Mouse (Mus musculus) heart, adult 11 months (tissue): Measurements from ENCODE around the gene Scfd2.
A peak's percentile ranks its signal among the peaks of the same experiment; 100 is the strongest.

Source experiments
- DNase-seq: peaks from one replicate; pipeline ENCODE4 v3.0.0; 2022

Scfd2 gene

GRCm38 (mm10) chr5:74196307-74196618 is 335.3 kb downstream of the Scfd2 start:
- peak; percentile 90 for DNase-seq

DNA sequence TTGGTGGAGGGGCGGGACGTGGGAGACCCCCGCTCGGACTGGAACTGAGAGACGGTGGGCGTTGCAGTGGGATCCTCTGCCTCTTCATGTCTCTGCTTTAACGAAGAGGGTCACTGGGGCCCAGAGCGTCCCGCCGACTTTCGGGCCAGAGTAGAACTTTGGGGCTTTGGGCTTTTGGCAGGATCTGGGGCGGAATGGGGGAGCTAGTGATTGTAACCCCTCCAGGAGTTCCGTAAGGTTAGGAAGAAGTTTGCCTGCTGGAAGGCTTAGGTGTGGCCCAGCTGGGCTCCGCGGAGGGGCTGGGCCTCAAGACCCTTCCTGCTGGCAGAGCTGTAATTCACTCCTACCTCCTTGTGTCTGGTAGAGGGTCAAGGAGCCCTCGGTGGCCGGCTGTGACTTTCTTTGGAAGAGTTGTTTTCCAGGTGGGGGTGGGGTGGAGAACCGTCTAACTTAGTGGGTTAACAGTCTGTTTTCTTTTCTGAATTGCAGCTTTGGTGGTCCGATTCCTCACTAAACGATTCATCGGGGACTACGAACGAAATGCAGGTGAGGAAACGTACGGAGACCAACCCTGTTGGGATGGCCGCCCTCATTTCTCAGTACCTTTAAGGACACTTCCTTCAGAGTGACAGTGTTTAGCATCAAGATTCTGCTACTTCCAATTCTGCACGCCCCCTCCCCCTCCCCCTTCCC is 335.8 kb downstream of the Scfd2 start:
- DNase-seq: no peak

GRCm38 (mm10) chr5:74194841-74195613 is 336.5 kb downstream of the Scfd2 start, which contains the start of gene Rasl11b:
Rasl11b (plus strand) TSS chr5:74195286.
- peak; percentile 100 for DNase-seq

DNA sequence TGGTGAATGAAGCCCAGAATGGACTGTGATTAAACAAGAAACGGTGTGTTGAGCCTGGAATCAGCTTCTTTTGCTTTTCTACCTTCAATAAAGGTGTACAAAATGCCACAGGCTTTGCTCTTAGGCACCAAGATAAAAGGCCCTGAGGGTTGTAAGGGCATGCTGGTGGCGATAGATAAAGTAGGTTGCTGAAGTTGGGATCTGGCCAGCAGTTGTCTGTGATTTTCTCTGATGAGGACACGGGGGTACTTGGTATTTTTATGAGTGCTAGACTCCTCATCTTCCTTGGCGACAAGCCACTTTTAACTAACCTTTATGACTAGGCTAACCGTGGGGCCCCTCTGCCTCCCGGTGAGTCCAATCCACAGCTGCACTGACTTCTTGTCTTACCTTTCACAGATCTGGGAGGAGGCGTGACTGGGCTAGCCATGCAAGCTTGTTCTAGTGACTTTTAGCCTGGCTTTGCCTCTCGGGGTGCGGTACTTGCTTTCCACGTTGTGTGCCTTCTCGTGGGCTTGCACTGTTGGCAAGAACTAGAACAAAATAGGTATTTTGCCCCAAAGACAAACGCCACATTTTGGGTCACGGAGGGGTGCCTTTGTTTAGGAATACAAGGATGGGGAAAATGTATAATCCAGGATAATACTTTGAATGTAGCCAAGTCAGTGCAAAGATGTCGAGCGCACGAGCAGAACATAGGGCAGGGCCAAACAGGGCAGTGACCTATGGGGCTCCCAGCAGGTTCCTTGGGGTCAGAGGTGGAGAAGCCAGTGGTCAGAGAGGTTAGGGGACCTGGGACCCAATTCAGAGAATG is 337.3 kb downstream of the Scfd2 start:
- DNase-seq: no peak

DNA sequence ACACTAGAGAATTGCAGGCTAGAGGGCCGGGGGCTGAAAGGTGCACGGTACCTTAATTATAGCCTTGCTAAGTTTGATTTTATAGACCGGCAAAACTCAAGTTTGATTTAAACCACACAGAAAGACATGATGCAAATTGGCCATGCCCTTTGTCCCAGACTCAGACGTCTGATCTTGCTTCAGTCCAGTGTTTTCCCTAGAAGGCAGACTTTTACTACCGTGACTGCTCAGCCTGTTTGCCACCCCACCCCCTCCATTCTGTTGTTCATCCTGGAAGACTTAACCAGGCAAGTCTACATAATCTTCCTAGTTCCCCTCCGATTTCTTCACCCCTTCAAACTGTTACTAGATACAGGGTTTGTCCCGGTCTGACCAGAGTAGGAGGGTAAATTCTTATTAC is 337.9 kb downstream of the Scfd2 start:
- no peak for DNase-seq

DNA sequence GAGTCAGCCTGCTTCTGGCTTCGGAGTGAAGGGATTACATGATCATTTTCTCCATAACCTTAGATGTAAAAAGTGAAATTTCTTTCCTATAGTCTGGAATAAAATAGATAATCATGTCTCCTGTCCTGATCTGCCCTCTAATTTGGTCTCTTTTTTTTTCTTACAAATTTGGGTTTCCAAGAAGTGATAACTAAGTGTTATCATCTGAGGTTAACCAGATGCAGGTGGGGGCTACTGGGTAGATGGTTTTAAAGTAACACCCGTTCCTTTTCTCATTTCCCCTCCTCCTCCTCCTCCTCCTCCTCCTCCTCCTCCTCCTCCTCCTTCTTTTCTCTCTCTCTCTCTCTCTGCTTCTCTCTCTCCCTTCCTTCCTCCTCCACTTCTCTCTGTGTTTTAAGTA is 338.6 kb downstream of the Scfd2 start:
- DNase-seq: no peak

- no peak for DNase-seq
Observed at GRCm38 (mm10) chr5:74190911-74191310, 340.6 kb downstream of the Scfd2 start.

GRCm38 (mm10) chr5:74190161-74190491 is 341.4 kb downstream of the Scfd2 start:
- DNase-seq: peak; percentile 93

GRCm38 (mm10) chr5:74189484-74190160 is 341.9 kb downstream of the Scfd2 start:
- DNase-seq: no peak

DNA sequence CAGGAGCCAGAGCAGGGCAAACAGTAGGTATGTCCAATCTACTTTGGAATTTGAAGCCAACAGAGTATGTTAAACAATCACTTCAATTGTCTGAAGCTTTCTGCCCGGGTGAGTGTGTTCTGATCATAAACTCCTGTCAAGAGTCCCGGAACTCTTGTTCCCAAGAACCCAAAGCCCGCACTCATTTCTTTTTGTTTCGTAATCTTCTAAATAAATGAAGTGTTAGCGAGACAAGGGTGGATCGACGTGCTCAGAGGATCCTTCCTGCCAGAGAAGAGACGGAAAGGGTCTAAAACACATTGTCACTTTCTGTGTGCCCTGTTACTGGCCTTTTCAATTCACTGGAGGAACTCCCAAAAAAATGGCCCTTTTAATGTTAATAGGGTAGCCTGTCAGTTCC is 342.7 kb downstream of the Scfd2 start:
- no peak for DNase-seq

- no peak for DNase-seq
Observed at GRCm38 (mm10) chr5:74188076-74188475, 343.5 kb downstream of the Scfd2 start.

DNA sequence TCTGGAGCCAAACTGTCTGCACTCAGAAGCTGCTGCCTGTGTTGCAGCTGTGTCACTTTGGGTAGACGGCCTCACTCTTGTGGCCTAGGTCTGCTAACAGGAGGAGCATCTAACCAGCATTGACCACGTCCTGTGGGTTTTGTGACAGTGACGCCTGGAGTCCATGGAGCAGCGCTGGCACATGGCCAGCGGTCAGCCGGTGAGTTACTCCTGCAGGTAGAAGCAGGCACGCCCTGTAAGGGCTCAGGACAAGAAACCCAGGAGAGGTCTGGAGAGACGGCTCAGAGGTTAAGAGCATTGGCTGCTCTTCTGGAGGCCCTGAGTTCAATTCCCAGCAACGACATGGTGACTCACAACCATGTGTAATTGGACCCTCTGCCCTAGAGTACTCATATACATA is 347.0 kb downstream of the Scfd2 start:
- DNase-seq: no peak

DNA sequence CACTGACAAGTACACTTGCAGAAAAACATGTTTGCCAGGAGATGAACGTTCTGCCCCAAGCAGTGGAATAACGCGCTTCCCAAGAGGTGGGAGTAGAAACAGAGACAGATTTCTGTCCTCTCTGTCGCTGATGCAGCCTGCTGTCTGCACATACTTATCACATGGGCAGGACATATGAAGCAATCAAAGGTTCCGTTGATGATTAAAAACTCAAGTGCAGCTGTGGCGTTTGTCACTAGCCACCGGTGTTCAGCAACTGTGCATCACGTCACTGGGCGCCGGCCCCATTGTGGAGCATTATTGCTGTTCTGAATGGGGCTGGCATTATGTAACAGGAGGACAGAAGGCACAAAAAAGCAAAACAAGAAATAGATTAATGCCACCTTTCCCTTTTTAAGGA is 348.4 kb downstream of the Scfd2 start:
- no peak for DNase-seq

DNA sequence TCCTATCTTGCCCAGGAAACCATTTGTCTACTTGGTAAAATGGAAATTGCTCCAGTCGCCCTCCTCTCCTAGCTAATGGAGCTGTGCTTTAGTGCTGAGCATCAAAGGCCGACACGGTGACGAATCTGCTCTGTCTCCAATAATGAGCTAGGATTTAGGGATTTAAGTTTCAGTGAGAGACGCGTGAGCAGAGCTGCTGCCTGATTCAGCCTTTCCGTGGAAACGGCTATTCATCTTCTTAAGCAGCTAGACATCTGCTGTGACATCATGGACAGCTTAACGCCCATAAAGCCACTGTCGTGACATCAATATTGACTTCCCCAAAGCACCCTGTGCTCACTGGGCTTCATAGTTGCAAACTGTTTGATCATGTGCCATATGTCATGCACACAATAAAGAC is 351.3 kb downstream of the Scfd2 start:
- DNase-seq: no peak

DNA sequence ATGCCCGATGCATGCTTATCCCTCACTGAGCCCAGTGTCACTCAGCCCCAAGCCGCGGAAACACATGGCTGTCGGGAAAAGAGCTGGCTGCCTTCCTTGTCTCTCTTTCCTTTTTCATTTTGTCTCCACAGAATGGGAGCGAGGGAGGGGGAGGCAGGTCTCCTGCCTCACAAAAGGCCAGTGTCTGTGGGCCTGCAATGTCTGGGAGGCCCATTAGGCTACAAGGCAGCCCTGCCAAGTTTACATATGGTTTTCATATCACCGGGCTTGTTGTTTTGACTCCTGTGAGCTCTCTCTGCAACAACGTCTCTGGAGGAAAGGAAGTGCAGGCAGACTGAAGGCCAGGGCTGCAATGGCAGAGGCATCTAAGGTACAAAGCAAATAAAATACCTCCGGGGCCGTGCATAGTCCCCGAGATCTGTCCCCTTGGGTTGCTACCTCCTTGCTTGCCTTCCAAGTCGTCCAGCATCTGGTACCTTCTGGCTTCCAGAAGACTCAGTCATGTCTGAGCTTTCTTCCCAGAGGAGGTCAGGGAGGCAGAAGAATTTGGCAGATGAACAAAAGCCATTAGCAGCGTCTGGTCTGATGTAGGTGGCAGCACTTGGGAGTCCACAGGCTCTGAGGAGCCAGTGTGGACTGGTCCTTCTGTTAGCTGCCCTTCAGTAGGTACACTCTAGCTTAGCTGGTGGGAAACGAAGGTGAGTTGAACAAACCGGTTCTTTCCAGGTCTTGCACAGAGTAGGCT is 355.9 kb downstream of the Scfd2 start:
- peak; percentile 99 for DNase-seq

DNA sequence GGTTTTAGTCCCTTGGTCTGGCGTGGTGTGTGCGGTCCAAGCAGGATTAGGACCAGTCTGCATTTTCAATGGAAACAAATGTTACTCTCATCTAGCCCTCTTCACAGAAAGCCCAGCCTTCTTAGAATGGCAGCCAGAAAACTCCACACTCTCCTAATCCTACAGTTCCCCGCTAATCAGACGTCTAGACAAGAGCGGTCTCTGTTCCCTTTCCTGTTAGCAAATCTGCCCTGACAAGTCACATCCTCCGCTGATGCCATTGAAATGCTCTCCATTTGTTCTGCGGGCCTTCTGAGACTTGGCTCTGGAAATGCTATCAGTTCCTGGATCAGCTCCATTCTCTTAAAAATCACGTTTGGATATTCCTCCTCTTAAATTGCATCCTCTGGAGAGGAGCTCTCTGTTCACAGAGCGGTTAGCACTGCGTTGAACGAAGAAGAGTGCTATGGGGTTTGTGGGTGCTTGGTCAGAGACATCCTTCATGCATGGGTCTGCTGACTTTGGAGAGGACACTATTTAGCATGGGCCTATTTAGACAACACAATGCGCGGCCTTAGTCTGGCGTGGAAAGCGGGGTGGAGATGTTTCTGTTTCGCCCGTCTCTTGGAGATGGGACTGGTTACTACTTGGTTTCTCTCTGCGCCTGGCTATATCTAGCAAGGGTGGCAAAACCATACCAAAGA is 358.3 kb downstream of the Scfd2 start:
- peak; percentile 93 for DNase-seq

- DNase-seq: peak; percentile 96
Observed at GRCm38 (mm10) chr5:74172208-74172607, 359.4 kb downstream of the Scfd2 start.

DNA sequence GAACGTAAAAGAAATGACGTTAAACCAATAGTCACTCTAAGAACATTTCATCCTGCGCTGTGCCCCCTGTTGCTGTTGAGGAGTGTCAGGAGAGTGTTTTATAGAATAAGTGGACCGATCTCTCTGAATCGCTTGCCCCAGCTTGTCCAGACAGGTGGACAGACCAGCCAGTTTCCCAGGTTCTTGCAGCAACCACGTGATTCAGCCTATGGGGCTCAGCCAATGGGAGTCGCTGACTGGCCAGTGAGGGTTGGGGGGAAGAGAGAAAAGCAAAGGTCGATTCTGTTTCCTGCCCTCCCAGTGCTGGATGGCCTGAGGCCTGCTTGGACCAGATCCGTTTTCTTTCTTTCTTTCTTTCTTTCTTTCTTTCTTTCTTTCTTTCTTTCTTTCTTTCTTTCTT is 359.8 kb downstream of the Scfd2 start:
- DNase-seq: no peak

- no peak for DNase-seq
Observed at GRCm38 (mm10) chr5:74168085-74168484, 363.5 kb downstream of the Scfd2 start.

DNA sequence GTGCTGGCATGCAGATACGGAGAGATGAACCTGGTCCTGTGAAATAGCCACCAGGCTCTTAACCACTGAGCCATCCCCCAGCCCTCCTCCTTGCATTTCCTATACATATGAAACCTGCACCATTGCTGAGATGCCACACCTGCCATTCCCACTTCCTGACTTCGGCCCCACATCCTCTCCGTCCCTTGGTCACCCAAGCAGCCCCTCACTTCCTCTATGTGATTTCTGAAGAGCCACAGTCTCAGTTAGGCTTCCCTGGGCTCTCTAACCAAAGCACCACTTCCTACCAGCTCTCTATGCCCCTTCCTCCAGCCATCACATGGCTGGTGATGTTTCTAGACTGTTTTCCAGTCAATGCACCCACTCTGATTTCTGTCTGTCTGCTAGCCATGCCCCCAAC is 364.9 kb downstream of the Scfd2 start:
- DNase-seq: no peak

DNA sequence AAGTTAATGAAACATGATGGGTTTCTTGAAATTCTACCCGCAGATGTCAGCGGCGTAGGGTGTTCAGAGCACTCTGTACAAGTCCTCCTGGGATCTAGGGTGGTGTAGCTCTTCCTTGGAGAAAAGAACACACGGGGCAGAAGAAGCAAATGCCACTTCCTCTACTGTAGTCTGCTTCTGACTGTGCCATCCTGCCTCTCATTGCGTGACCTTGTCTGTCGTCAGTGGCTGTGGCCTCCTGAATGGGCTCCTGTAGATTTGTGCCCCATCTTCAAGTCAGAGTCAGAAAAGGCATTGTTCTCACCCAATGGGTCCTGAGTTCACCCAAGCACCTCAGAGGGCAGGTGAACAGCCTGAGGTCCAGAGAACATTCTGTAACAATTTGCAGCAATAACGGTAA is 367.0 kb downstream of the Scfd2 start:
- DNase-seq: no peak

- no peak for DNase-seq
Observed at GRCm38 (mm10) chr5:74163141-74163540, 368.4 kb downstream of the Scfd2 start.
